Mouse (Mus musculus) G1E (cell line): ENCODE results near the gene Pax5.

Source experiments
- CTCF ChIP-seq: IDR thresholded peaks from 2 replicates; pipeline ENCODE4 v1.5.1; 2012; ENCODE audit warnings: low read depth, low read length, inconsistent platforms, mixed read lengths
- GATA1 ChIP-seq: IDR thresholded peaks from 2 replicates; pipeline ENCODE4 v1.6.1; 2012; ENCODE audit warnings: borderline replicate concordance, low read length, inconsistent platforms, mixed read lengths
- GATA2 ChIP-seq: IDR thresholded peaks from 2 replicates; pipeline ENCODE4 v1.6.1; 2012; ENCODE audit warnings: low read depth, low read length, inconsistent platforms, borderline replicate concordance
- POLR2AphosphoS5 ChIP-seq: IDR thresholded peaks from 2 replicates; pipeline ENCODE4 v1.6.1; 2012; ENCODE audit warnings: low read depth, low read length, inconsistent platforms; ENCODE audit not compliant: insufficient replicate concordance
- TAL1 ChIP-seq: conservative IDR thresholded peaks from 2 replicates; pipeline ENCODE4 v1.6.1; 2012; ENCODE audit warnings: low read depth, low read length, inconsistent platforms, mixed read lengths

DNA sequence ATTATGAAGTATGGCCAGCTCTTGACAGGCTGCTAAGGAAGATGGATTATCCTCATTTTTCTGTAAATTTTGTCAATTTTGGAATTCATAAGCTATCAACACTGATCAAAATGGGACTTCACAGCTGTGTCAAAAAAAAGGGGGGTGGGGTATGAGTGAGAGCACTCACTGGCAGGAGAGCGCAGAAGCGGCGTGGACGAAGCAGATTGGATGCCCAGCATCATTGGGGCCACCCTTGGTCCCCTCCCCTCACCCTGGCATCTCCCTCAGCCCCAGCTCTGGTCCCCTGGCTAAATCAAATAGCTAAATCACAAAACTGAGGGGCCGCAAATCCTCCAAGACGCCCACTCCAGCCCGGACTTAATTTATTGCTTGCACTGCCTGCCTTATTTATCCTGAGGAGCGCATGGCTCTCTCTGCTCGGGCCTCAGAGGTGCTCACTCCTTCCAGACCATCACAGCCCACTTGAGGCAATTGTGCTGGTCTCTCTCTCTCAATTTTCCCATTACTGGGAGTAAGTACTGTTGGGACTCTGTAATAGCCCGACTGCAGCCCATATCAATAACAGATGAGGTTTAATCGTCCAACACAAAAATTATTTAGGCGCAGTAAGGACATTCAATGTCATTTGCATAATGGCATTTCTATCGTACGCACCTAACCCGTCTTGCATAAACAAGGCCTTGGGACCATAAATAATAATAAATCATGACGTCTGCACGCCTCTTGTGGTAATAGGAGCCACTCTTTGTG is 87.4 kb downstream of the Pax5 start:
- TF ChIP-seq CTCF (no peak), TAL1 (no peak), GATA1 (no peak), POLR2AphosphoS5 (no peak), GATA2 (no peak)
